Mouse (Mus musculus) thymus, postnatal 0 days (tissue): Measurements from ENCODE around the gene Slc16a1. TPM values are rescaled to one million over a fixed set of nuclear protein-coding genes. Genes with fewer than 3 reads are reported as not detected.
"Not testable (repeated sequence)": the region's sequence is repeated elsewhere in the genome, so short reads cannot be mapped to it uniquely, and the experiment has no call there.

ENCODE experiments used
- DNase-seq: peaks from one replicate; pipeline ENCODE4 v3.0.0-alpha.2; 2015; ENCODE audit warnings: low spot score
- polyA plus RNA-seq: library from polyadenylated mRNA; unstranded; fragments of >200 nt; fragmentation: Nextera tagmentation; extraction: Ambion mirVana; gene quantifications from 2 replicates; pipeline ENCODE4 v1.2.1, GENCODE M21; 2015

Slc16a1 gene
- polyA plus RNA-seq, 1 experiment from 2014 or later, result 82.5 TPM

- no peak for DNase-seq
These were observed 35.3 kb downstream of the Slc16a1 start for GRCm38 (mm10) chr3:104673642-104674328.

GRCm38 (mm10) chr3:104674329-104675220 is 36.1 kb downstream of the Slc16a1 start:
- no peak for DNase-seq

GRCm38 (mm10) chr3:104675258-104675851 is 36.9 kb downstream of the Slc16a1 start:
- DNase-seq, result peak; percentile 72

GRCm38 (mm10) chr3:104677781-104678180 is 39.3 kb downstream of the Slc16a1 start:
- no peak for DNase-seq

- DNase-seq, result no peak
These were observed 40.4 kb downstream of the Slc16a1 start for GRCm38 (mm10) chr3:104678826-104679225.

- peak; percentile 82 for DNase-seq
These were observed 44.4 kb downstream of the Slc16a1 start for GRCm38 (mm10) chr3:104682671-104683504.

- DNase-seq, result peak; percentile 92
These were observed 62.4 kb downstream of the Slc16a1 start for GRCm38 (mm10) chr3:104700751-104701335.

- DNase-seq, result no peak
These were observed 63.3 kb downstream of the Slc16a1 start for GRCm38 (mm10) chr3:104701761-104702160.

GRCm38 (mm10) chr3:104703941-104704340 is 65.5 kb downstream of the Slc16a1 start:
- no peak for DNase-seq

GRCm38 (mm10) chr3:104706446-104706845 is 68.0 kb downstream of the Slc16a1 start:
- DNase-seq, result no peak

- DNase-seq, result not testable (repeated sequence)
These were observed 68.7 kb downstream of the Slc16a1 start for GRCm38 (mm10) chr3:104706951-104707771.

- not testable (repeated sequence) for DNase-seq
These were observed 69.3 kb downstream of the Slc16a1 start for GRCm38 (mm10) chr3:104707772-104708144.

Other genes starting within 250 kb of the Slc16a1 start
- 9.8 and 11.9 TPM in 2 replicates for gene Lrig2, start 126.8 kb upstream of the Slc16a1 start, polyA plus RNA-seq
- gene Ppm1j, start 142.4 kb downstream of the Slc16a1 start, polyA plus RNA-seq, result 1.9 and 2.3 TPM in 2 replicates
- gene Fam19a3, start 143.2 kb downstream of the Slc16a1 start, polyA plus RNA-seq, result not detected in 2 replicates
- 26.4 and 30.8 TPM in 2 replicates for gene Rhoc, start 149.7 kb downstream of the Slc16a1 start, polyA plus RNA-seq
- gene Mov10, start 179.9 kb downstream of the Slc16a1 start, polyA plus RNA-seq, result 23.4 and 29.9 TPM in 2 replicates
- 27.0 and 31.7 TPM in 2 replicates for gene St7l, start 225.3 kb downstream of the Slc16a1 start, polyA plus RNA-seq
- 256 and 277 TPM in 2 replicates for gene Capza1, start 225.8 kb downstream of the Slc16a1 start, polyA plus RNA-seq